Mouse (Mus musculus) granulocyte monocyte progenitor cell, adult 5-6 weeks (primary cell): ENCODE measurements around the gene Cib1. TPM values are rescaled to one million over a fixed set of nuclear protein-coding genes. Genes with fewer than 3 reads are reported as not detected.
A peak's percentile ranks its signal among the peaks of the same experiment; 100 is the strongest.

Source experiments
- ATAC-seq: replicated peaks from 2 replicates; pipeline ENCODE4 v1.8.0; 2016; ENCODE audit warnings: mild to moderate bottlenecking, moderate TSS enrichment, inconsistent platforms; ENCODE audit not compliant: poor library complexity, severe bottlenecking
- total RNA-seq, 2 experiments: library from RNA; stranded (forward) in 1 of 2; stranded (reverse) in 1 of 2; fragments of 200-712, 200-1000 nt in 1 of 2; fragments of >200 nt in 1 of 2; fragmentation: Nextera tagmentation in 1 of 2; gene quantifications; 2 replicates each; pipeline ENCODE4 v1.2.3; 2014 to 2017

Gene Cib1
- total RNA-seq, 2 experiments from 2014 or later = 67.5 to 77.8 TPM

GRCm38 (mm10) chr7:80187501-80187900, 45.1 kb downstream of the Cib1 start:
- ATAC-seq = no peak

- ATAC-seq = peak; percentile 37
These were observed 45.9 kb downstream of the Cib1 start, which contains the start of gene Sema4b for GRCm38 (mm10) chr7:80186531-80187296. Gene Sema4b (plus strand): TSS chr7:80186841.

GRCm38 (mm10) chr7:80186021-80186420, 46.6 kb downstream of the Cib1 start:
- ATAC-seq = no peak

GRCm38 (mm10) chr7:80184968-80185367, 47.6 kb downstream of the Cib1 start:
- peak; percentile 26 for ATAC-seq

- ATAC-seq = no peak
These were observed 48.1 kb downstream of the Cib1 start for GRCm38 (mm10) chr7:80184551-80184950.

GRCm38 (mm10) chr7:80183969-80184368, 48.6 kb downstream of the Cib1 start:
- ATAC-seq = no peak

- no peak for ATAC-seq
These were observed 49.1 kb downstream of the Cib1 start for GRCm38 (mm10) chr7:80183466-80183865.

GRCm38 (mm10) chr7:80182139-80182538, 50.5 kb downstream of the Cib1 start:
- ATAC-seq = no peak

- ATAC-seq = no peak
These were observed 51.5 kb downstream of the Cib1 start for GRCm38 (mm10) chr7:80181078-80181477.

GRCm38 (mm10) chr7:80180202-80180601, 52.4 kb downstream of the Cib1 start:
- ATAC-seq = no peak

GRCm38 (mm10) chr7:80179790-80180189, 52.8 kb downstream of the Cib1 start:
- peak; percentile 75 for ATAC-seq

- ATAC-seq = peak; percentile 22; the same call in 1 of the 2 replicates
These were observed 53.3 kb downstream of the Cib1 start for GRCm38 (mm10) chr7:80179327-80179726.

- no peak for ATAC-seq
These were observed 54.4 kb downstream of the Cib1 start for GRCm38 (mm10) chr7:80178037-80178729.

- ATAC-seq = no peak
These were observed 55.2 kb downstream of the Cib1 start for GRCm38 (mm10) chr7:80177438-80177837.

Other genes starting within 250 kb of the Cib1 start
- 26.7 and 27.6 TPM in 2 replicates for gene Zfp710, start 208.0 kb downstream of the Cib1 start, total RNA-seq (2014; fragmentation: Nextera tagmentation)
- 13.7 and 24.3 TPM in 2 replicates for gene Zfp710, start 208.0 kb downstream of the Cib1 start, total RNA-seq (2017)
- 259 and 298 TPM in 2 replicates for gene Idh2, start 117.4 kb downstream of the Cib1 start, total RNA-seq (2014; fragmentation: Nextera tagmentation)
- gene Idh2, start 117.4 kb downstream of the Cib1 start, total RNA-seq (2017) = 338 and 368 TPM in 2 replicates
- 6.2 and 6.6 TPM in 2 replicates for gene Sema4b, start 46.0 kb downstream of the Cib1 start, total RNA-seq (2014; fragmentation: Nextera tagmentation)
- 3.6 and 4.4 TPM in 2 replicates for gene Sema4b, start 46.0 kb downstream of the Cib1 start, total RNA-seq (2017)
- 4.5 and 10.0 TPM in 2 replicates for gene Gdpgp1, start 52 bp upstream of the Cib1 start, total RNA-seq (2014; fragmentation: Nextera tagmentation)
- 1.9 and 3.0 TPM in 2 replicates for gene Gdpgp1, start 52 bp upstream of the Cib1 start, total RNA-seq (2017)
- gene Ttll13, start 13.6 kb upstream of the Cib1 start, total RNA-seq (2014; fragmentation: Nextera tagmentation) = 0.36 TPM in 1 of 2 replicates, not detected in the other
- gene Ttll13, start 13.6 kb upstream of the Cib1 start, total RNA-seq (2017) = not detected in 2 replicates
- 23.7 and 33.5 TPM in 2 replicates for gene Ngrn, start 28.4 kb upstream of the Cib1 start, total RNA-seq (2014; fragmentation: Nextera tagmentation)
- gene Ngrn, start 28.4 kb upstream of the Cib1 start, total RNA-seq (2017) = 21.2 and 33.9 TPM in 2 replicates
- 45.6 and 48.1 TPM in 2 replicates for gene Vps33b, start 36.8 kb upstream of the Cib1 start, total RNA-seq (2014; fragmentation: Nextera tagmentation)
- gene Vps33b, start 36.8 kb upstream of the Cib1 start, total RNA-seq (2017) = 24.2 and 31.8 TPM in 2 replicates
- gene Prc1, start 61.6 kb upstream of the Cib1 start, total RNA-seq (2014; fragmentation: Nextera tagmentation) = 40.7 and 42.7 TPM in 2 replicates
- 141 and 156 TPM in 2 replicates for gene Prc1, start 61.6 kb upstream of the Cib1 start, total RNA-seq (2017)
- 20.6 and 23.6 TPM in 2 replicates for gene Rccd1, start 91.6 kb upstream of the Cib1 start, total RNA-seq (2014; fragmentation: Nextera tagmentation)
- gene Rccd1, start 91.6 kb upstream of the Cib1 start, total RNA-seq (2017) = 16.4 and 23.0 TPM in 2 replicates
- 8.1 and 13.9 TPM in 2 replicates for gene Unc45a, start 108.2 kb upstream of the Cib1 start, total RNA-seq (2014; fragmentation: Nextera tagmentation)
- gene Unc45a, start 108.2 kb upstream of the Cib1 start, total RNA-seq (2017) = 20.2 and 22.4 TPM in 2 replicates
- gene Hddc3, start 110.3 kb upstream of the Cib1 start, total RNA-seq (2014; fragmentation: Nextera tagmentation) = 10.3 and 14.5 TPM in 2 replicates
- 15.9 and 22.4 TPM in 2 replicates for gene Hddc3, start 110.3 kb upstream of the Cib1 start, total RNA-seq (2017)
- gene Man2a2, start 138.6 kb upstream of the Cib1 start, total RNA-seq (2014; fragmentation: Nextera tagmentation) = 60.4 and 74.6 TPM in 2 replicates
- 32.7 and 36.7 TPM in 2 replicates for gene Man2a2, start 138.6 kb upstream of the Cib1 start, total RNA-seq (2017)
- 141 and 238 TPM in 2 replicates for gene Fes, start 155.1 kb upstream of the Cib1 start, total RNA-seq (2014; fragmentation: Nextera tagmentation)
- 155 and 176 TPM in 2 replicates for gene Fes, start 155.1 kb upstream of the Cib1 start, total RNA-seq (2017)
- gene Furin, start 172.6 kb upstream of the Cib1 start, total RNA-seq (2014; fragmentation: Nextera tagmentation) = 25.5 and 25.6 TPM in 2 replicates
- 5.0 and 10.1 TPM in 2 replicates for gene Furin, start 172.6 kb upstream of the Cib1 start, total RNA-seq (2017)